Mouse (Mus musculus) embryo, embryonic 9.5 days (tissue): ENCODE measurements around the gene Gm11027.
A peak's percentile ranks its signal among the peaks of the same experiment; 100 is the strongest.
"Not testable (repeated sequence)": the region's sequence is repeated elsewhere in the genome, so short reads cannot be mapped to it uniquely, and the experiment has no call there.

Source experiments
- DNase-seq: peaks from one replicate; pipeline ENCODE4 v3.0.0-alpha.2; 2017; ENCODE audit errors: extremely low spot score

The Gm11027 gene

DNA sequence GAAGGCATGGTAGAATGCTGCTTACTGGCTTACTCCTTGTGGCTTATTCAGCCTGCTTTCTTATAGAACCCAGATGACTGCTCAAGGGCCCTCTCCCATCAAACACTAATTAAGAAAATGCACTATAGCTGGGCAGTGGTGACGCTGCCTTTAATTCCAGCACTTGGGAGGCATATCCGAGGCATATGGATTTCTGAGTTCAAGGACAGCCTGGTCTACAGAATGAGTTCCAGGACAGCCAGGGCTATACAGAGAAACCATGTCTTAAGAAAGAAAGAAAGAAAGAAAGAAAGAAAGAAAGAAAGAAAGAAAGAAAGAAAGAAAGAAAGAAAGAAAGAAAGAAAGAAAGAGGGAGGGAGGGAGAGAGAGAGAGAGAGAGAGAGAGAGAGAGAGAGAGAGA, at the start of gene Gm11027:
TSS of gene Gm11027 (plus strand) at position 301 of the 400 bp plus-strand sequence.
- DNase-seq, result not testable (repeated sequence)

DNA sequence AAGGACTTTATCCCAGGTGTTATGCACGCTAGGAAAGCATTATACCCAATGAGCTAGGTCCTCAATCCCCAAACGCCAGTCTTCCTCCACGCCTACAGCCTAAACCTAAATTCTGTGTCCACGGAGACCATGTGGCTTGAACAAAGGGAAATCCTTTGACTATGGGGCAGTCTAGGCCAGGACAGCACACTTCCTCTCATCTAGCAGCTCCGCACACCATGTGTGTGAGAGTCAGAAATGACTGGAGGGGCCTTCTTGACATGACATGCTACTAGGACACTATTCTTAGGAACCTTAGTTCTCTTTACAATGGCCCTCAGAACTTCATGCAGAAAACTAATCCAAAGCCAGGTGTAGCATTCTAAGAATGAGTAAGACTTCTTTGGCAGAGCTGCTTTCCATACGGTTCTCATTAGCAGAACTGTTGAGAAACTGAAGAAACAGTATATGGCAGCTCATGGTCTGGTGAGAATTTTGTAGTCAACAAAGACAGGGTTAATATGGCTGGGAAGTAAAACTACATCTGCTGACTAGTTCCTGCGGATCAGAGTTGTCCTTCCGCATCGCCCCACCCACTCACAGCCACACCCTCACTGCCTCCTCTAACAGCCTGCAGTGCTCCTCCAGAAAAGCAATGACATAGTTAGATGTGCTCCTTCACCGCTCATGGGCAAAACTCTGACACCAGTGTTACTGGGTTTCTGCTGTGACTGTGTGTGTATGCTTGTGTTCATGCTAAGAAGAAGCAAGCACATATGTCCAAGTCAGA, 48.7 kb upstream of the Gm11027 start:
- no peak for DNase-seq

DNA sequence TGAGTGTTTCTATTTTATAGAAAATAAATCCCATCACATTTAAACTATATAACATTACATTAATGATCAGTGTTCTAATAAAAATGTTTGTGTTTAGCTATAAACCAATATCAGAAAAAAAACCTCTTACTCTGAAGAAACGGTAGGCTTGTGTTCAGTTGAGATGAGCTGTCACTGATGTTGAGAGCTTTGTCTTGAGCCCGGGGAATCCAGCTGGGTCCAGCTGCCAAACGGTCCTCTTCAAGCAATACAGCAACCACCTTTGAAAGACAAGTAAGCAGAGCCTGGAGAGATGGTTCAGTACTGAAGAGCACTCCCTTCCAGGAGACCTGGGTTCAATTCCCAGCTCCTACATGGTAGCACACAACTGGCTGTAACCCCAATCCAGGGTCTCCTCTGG, 45.7 kb upstream of the Gm11027 start:
- no peak for DNase-seq

GRCm38 (mm10) chr12:116231612-116232011, 43.6 kb upstream of the Gm11027 start:
- DNase-seq, result no peak

GRCm38 (mm10) chr12:116232061-116232460, 43.1 kb upstream of the Gm11027 start:
- no peak for DNase-seq

GRCm38 (mm10) chr12:116235356-116235755, 39.8 kb upstream of the Gm11027 start:
- DNase-seq, result no peak

GRCm38 (mm10) chr12:116236658-116237057, 38.5 kb upstream of the Gm11027 start:
- DNase-seq, result no peak

- no peak for DNase-seq
Measured at GRCm38 (mm10) chr12:116238370-116238769, 36.8 kb upstream of the Gm11027 start.

DNA sequence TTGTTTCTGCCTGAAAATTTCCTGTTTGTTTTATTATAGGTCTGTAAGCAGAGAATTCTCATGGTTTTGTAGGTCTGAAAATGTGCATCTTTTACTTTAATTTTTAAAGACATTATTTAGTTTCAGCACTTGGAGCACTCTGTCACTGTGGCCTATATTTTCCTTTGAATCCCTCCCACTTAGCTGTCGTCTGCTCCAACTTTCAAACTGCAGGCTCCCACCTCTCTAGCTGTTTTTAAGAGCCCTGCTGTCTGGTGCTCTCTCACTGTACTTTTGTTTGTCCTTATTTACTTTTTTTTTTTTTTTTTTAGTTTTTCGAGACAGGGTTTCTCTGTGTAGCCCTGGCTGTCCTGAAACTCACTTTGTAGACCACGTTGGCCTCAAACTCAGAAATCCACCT, 36.4 kb upstream of the Gm11027 start:
- DNase-seq, result no peak

DNA sequence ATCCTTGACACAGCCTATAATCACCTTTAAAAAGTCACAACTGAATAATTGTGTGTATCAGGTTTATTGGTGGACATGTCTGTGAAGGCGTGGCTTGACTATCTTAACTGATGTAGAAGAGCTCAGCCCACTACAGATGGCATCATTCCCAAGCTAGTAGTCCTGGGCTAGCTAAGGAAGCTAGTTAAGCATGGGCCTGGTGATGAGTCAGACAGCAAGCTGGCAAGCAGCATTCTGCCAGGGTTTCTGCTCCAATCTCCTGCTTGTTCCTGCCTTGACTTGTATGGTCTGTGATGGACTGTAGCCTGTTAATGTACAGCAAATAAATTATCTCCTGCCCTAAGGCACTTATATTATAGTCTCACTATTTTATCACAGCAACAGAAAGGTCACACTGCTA, 30.6 kb upstream of the Gm11027 start:
- DNase-seq, result no peak

DNA sequence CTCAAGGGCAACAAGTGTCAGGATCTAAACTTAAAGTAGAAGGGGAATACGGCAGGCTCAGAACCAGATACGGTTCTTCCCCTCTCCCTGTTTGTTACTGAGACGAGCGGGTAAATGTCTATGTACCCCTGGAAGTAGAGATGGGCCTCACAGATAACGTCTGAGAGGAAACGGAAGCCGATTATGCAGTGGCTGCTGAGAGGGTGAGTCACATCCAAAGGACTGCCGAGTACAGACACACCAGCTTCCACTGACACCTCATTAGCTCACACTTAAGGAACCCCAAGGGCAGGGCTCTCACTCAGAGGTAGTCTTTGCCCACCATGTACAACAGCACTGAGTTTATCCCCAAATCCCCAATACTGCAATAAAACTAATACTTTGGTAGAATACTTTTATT, 20.5 kb upstream of the Gm11027 start:
- no peak for DNase-seq

DNA sequence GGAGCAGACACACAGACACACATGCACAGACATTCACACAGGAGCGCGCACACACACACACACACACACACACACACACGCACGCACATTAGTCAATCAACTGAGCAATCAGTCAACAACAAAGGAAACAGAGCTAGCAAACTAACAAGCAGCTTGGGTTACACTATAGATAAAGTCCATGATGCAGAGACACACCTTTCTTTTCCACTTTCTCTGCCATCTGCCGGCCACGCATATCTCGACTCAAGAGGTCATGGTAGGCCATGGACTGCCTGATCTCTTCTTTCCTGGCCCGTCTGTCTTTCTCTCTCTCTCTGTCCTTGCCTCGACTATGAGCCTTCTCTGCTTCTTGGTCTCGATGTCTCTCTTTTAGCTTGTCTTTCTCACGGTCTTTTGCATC, 19.6 kb upstream of the Gm11027 start:
- DNase-seq, result no peak

DNA sequence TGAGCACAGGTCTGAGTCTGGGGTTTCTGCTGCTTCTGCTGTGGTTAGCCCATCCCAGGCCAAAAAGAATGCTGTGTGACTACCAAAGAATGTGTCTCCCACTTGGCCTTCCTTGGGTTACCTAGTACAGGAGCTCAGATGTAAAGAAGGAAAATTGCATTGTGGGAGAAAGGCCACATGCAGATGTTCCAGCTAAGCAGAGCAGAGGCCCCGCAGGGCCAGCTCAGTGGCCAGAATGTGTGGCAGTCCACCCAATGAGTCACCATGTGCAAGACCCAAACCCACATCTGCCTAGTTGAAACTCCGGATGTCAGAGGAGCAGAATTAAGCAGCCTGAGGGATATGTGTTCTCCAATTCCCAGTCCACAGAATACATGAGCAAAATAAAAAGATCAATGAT, 16.9 kb upstream of the Gm11027 start:
- no peak for DNase-seq

DNA sequence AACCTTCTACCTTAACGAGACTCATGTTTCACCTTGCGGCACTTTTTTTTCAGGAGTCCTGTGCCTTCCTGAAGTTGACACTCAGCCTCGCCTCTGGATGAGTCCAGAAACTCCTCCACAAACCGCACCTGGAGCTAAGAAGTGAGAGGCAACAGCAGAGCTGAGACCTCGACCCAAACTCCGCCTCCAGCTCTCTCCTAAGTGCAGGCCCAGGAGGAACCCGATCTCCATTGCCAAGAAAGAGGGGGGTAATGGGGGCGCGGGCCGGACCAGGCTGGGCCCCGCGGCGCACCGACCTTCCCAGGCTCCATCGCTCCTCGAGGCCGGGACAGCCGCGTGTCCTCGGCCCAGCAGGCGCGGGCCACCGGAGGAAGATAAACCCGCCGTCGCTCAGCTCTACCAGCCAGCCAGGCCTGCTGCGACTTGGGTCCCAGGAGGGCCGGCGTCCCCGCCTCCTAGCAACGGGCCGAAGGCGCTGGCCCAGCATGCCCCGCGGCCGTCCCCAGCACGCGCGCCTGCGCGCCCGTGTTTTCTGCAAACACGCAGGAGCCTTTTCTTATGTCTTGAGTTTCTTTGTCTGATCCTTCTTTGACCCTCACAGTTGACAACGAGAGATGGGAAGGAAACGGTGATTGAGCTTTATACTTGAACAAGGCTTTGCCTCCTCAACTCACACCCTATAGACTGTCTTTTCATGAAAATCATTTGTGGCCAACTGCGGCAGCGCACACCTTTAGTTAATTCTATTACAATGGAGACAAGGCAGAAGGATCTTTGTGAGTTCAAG, 12.4 kb upstream of the Gm11027 start, which contains the start of gene Wdr60:
TSS of gene Wdr60 (minus strand) at position 468 of the 787 bp plus-strand sequence.
- DNase-seq, result peak; percentile 88

- no peak for DNase-seq
Measured at GRCm38 (mm10) chr12:116264756-116265155, 10.4 kb upstream of the Gm11027 start.

- no peak for DNase-seq
Measured at GRCm38 (mm10) chr12:116265275-116265674, 9.9 kb upstream of the Gm11027 start.

DNA sequence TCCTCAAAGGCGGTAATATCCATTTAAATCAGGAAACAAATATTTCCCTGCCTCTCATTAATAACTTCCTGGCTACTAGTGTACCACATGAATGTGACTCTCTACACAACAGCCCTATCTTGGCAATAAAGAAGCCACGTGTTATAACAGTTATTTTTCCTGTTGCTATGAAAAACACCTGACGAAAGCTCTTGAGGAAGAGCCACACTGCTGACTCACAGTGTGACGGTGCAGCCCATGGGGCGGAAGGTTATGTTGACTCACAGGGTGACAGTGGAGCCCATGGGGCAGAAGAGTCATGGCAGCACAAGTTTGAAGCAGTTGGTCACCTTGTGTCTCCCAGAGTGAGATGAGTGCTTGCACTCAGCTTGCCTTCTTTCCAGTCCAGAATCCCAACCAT, 5.7 kb upstream of the Gm11027 start:
- DNase-seq, result no peak

- no peak for DNase-seq
Measured at GRCm38 (mm10) chr12:116270538-116270937, 4.6 kb upstream of the Gm11027 start.

DNA sequence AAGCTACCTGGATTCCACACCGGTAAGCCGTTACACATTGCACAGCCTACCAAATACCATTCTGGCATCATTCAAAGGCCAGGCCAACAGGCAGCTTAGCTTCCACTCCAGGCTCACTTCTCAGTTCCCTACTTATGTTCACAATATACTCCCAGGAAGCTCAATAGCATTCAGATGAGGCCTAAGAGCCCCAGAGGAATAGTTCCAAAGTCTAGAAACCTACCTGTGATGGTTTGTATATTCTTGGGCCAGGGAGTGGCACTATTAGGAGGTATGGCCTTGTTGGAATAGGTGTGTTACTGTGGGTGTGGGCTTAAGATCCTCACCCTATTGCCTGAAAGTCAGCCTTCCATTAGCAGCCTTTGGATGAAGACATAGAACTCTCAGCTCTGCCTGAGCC, 4.1 kb upstream of the Gm11027 start:
- no peak for DNase-seq

DNA sequence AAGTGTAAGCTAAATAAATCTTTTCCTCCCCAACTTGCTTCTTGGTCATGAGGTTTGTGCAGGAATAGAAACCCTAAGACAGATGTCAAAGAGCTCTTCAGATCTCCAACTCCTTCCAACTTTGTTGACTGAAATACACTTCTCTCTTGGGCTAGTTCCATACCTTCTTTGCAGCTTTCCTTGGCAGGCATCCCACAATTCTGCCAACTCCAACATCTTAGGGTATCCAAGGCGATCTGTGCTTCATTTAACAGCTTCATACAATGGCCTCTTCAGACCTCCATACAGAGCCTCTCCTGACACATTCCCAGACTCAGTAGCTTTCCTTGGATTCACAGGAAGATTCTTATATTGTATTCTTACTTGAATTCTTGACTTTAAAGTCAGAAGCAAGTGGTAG, 1.5 kb upstream of the Gm11027 start:
- no peak for DNase-seq

GRCm38 (mm10) chr12:116275631-116276030, 445 bp downstream of the Gm11027 start:
- no peak for DNase-seq

DNA sequence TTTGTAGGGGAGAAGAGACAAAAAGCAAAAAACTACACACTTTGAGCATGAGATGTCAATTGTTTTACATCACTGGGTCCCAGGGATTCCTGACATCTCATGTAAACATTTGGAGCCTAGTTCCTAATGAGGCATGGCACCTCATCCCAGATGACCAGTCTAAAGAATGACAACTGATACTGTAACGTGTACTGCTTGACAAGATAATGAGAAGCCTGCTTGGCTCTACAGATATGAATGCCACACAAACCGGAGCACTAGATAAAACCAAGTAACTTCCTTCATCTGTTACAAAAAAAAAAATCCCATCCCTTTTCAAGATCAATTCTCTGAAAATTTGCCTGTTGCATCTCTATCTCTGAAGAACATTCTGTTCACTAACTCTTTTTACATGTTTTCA, 1.8 kb downstream of the Gm11027 start:
- DNase-seq, result no peak

- no peak for DNase-seq
Measured at GRCm38 (mm10) chr12:116278541-116278940, 3.4 kb downstream of the Gm11027 start.
